Mouse (Mus musculus): Measurements from ENCODE around the gene P2rx1. TPM values are rescaled to one million over a fixed set of nuclear protein-coding genes. Genes with fewer than 3 reads are reported as not detected.
A peak's percentile ranks its signal among the peaks of the same experiment; 100 is the strongest.

P2rx1 gene
- polyA plus RNA-seq, 1 experiment from 2014 or later, result 0.29 TPM

GRCm38 (mm10) chr11:73024236-73024904 lies 25.5 kb downstream of the P2rx1 start:
- no peaks in the 10 kb centered on the region for H3K9me3 ChIP-seq (ENCODE audit: control insufficient read depth, low read length)
- H3K4me2 ChIP-seq (ENCODE audit: low read depth, low read length), result no peak overlapping the region
- H3K9ac ChIP-seq (replicated peaks; ENCODE audit: low read depth, low read length), result 0 out of 2 replicates have a peak overlapping the region, but pooled peaks have one; percentile 16
- H3K4me1 ChIP-seq (ENCODE audit: control insufficient read depth, insufficient read depth, low read length), result peaks cover 8% of the 10 kb centered on the region; the same call in 1 of the 2 replicates
- ATAC-seq (ENCODE audit: low read depth), result no peak
- no peak overlapping the region for H3K4me3 ChIP-seq (ENCODE audit: low read depth, low read length)
- 72% methylated on average over 7 of the region's 7 CpGs for WGBS
- H3K27me3 ChIP-seq (ENCODE audit: control insufficient read depth, insufficient read depth, low read length), result 0 out of 2 replicates have a peak, but pooled peaks cover 4% of the 10 kb centered on the region
- no peaks in the 10 kb centered on the region; the same call in 1 of the 2 replicates for H3K36me3 ChIP-seq (ENCODE audit: control insufficient read depth, insufficient read depth, low read length)
- H3K27ac ChIP-seq (ENCODE audit: low read depth, low read length), result no peak overlapping the region

GRCm38 (mm10) chr11:73026961-73027360 lies 28.1 kb downstream of the P2rx1 start:
- 55% methylated on average over 8 of the region's 8 CpGs for WGBS
- Histone ChIP-seq H3K27me3 (ENCODE audit: control insufficient read depth, insufficient read depth, low read length) (no peaks in the 10 kb centered on the region), H3K4me1 (ENCODE audit: control insufficient read depth, insufficient read depth, low read length) (peaks cover 4% of the 10 kb centered on the region; the same call in 1 of the 2 replicates), H3K27ac (ENCODE audit: low read depth, low read length) (no peak overlapping the region), H3K4me3 (ENCODE audit: low read depth, low read length) (no peak overlapping the region), H3K9ac (replicated peaks; ENCODE audit: low read depth, low read length) (no peak overlapping the region), H3K9me3 (ENCODE audit: control insufficient read depth, low read length) (no peaks in the 10 kb centered on the region), H3K4me2 (ENCODE audit: low read depth, low read length) (no peak overlapping the region), H3K36me3 (ENCODE audit: control insufficient read depth, insufficient read depth, low read length) (no peaks in the 10 kb centered on the region; the same call in 1 of the 2 replicates)
- no peak for ATAC-seq (ENCODE audit: low read depth)

- H3K27me3 ChIP-seq (ENCODE audit: control insufficient read depth, insufficient read depth, low read length), result no peaks in the 10 kb centered on the region
- H3K9ac ChIP-seq (replicated peaks; ENCODE audit: low read depth, low read length), result peak overlapping the region; percentile 51
- H3K4me3 ChIP-seq (ENCODE audit: low read depth, low read length), result peak overlapping the region; percentile 29
- peak overlapping the region; percentile 54 for H3K4me2 ChIP-seq (ENCODE audit: low read depth, low read length)
- peaks cover 4% of the 10 kb centered on the region; the same call in 1 of the 2 replicates for H3K4me1 ChIP-seq (ENCODE audit: control insufficient read depth, insufficient read depth, low read length)
- H3K27ac ChIP-seq (ENCODE audit: low read depth, low read length), result peak overlapping the region; percentile 77
- peak; percentile 96 for ATAC-seq (ENCODE audit: low read depth)
- no peaks in the 10 kb centered on the region for H3K9me3 ChIP-seq (ENCODE audit: control insufficient read depth, low read length)
- WGBS, result 27% methylated on average over 20 of the region's 20 CpGs
- no peaks in the 10 kb centered on the region; the same call in 1 of the 2 replicates for H3K36me3 ChIP-seq (ENCODE audit: control insufficient read depth, insufficient read depth, low read length)
Measured at GRCm38 (mm10) chr11:73030821-73031498, 32.1 kb downstream of the P2rx1 start.

- Histone ChIP-seq H3K4me1 (ENCODE audit: control insufficient read depth, insufficient read depth, low read length) (peaks cover 4% of the 10 kb centered on the region; the same call in 1 of the 2 replicates), H3K9me3 (ENCODE audit: control insufficient read depth, low read length) (no peaks in the 10 kb centered on the region), H3K27ac (ENCODE audit: low read depth, low read length) (peak overlapping the region; percentile 77), H3K36me3 (ENCODE audit: control insufficient read depth, insufficient read depth, low read length) (no peaks in the 10 kb centered on the region; the same call in 1 of the 2 replicates), H3K9ac (replicated peaks; ENCODE audit: low read depth, low read length) (peak overlapping the region; percentile 51; the same call in 1 of the 2 replicates), H3K27me3 (ENCODE audit: control insufficient read depth, insufficient read depth, low read length) (no peaks in the 10 kb centered on the region), H3K4me2 (ENCODE audit: low read depth, low read length) (peak overlapping the region; percentile 54), H3K4me3 (ENCODE audit: low read depth, low read length) (no peak overlapping the region)
- ATAC-seq (ENCODE audit: low read depth), result peak; percentile 31; the same call in 1 of the 2 replicates
- 39% methylated on average over 5 of the region's 5 CpGs for WGBS
Measured at GRCm38 (mm10) chr11:73031536-73031935, 32.6 kb downstream of the P2rx1 start.

- ATAC-seq (ENCODE audit: low read depth), result no peak
- Histone ChIP-seq H3K9me3 (ENCODE audit: control insufficient read depth, low read length) (no peaks in the 10 kb centered on the region), H3K9ac (replicated peaks; ENCODE audit: low read depth, low read length) (no peak overlapping the region), H3K27me3 (ENCODE audit: control insufficient read depth, insufficient read depth, low read length) (no peaks in the 10 kb centered on the region), H3K4me3 (ENCODE audit: low read depth, low read length) (no peak overlapping the region), H3K4me2 (ENCODE audit: low read depth, low read length) (no peak overlapping the region), H3K4me1 (ENCODE audit: control insufficient read depth, insufficient read depth, low read length) (peaks cover 3% of the 10 kb centered on the region; the same call in 1 of the 2 replicates), H3K27ac (ENCODE audit: low read depth, low read length) (no peak overlapping the region), H3K36me3 (ENCODE audit: control insufficient read depth, insufficient read depth, low read length) (peaks cover 18% of the 10 kb centered on the region)
- 81% methylated on average over 7 of the region's 7 CpGs for WGBS
Measured at GRCm38 (mm10) chr11:73036077-73036476, 37.2 kb downstream of the P2rx1 start.

- Histone ChIP-seq H3K36me3 (ENCODE audit: control insufficient read depth, insufficient read depth, low read length) (peaks cover 18% of the 10 kb centered on the region), H3K27ac (ENCODE audit: low read depth, low read length) (no peak overlapping the region), H3K27me3 (ENCODE audit: control insufficient read depth, insufficient read depth, low read length) (no peaks in the 10 kb centered on the region), H3K9ac (replicated peaks; ENCODE audit: low read depth, low read length) (no peak overlapping the region), H3K4me3 (ENCODE audit: low read depth, low read length) (no peak overlapping the region), H3K4me1 (ENCODE audit: control insufficient read depth, insufficient read depth, low read length) (no peaks in the 10 kb centered on the region), H3K9me3 (ENCODE audit: control insufficient read depth, low read length) (no peaks in the 10 kb centered on the region), H3K4me2 (ENCODE audit: low read depth, low read length) (no peak overlapping the region)
- ATAC-seq (ENCODE audit: low read depth), result no peak
- 29% methylated on average over 6 of the region's 6 CpGs for WGBS
Measured at GRCm38 (mm10) chr11:73036889-73037288, 38.0 kb downstream of the P2rx1 start.

- peaks cover 18% of the 10 kb centered on the region for H3K36me3 ChIP-seq (ENCODE audit: control insufficient read depth, insufficient read depth, low read length)
- WGBS, result 100% methylated on average over 3 of the region's 3 CpGs
- no peaks in the 10 kb centered on the region for H3K4me1 ChIP-seq (ENCODE audit: control insufficient read depth, insufficient read depth, low read length)
- no peak overlapping the region for H3K4me2 ChIP-seq (ENCODE audit: low read depth, low read length)
- no peaks in the 10 kb centered on the region for H3K9me3 ChIP-seq (ENCODE audit: control insufficient read depth, low read length)
- no peak for ATAC-seq (ENCODE audit: low read depth)
- H3K9ac ChIP-seq (replicated peaks; ENCODE audit: low read depth, low read length), result no peak overlapping the region
- H3K27me3 ChIP-seq (ENCODE audit: control insufficient read depth, insufficient read depth, low read length), result no peaks in the 10 kb centered on the region
- H3K27ac ChIP-seq (ENCODE audit: low read depth, low read length), result no peak overlapping the region
- no peak overlapping the region for H3K4me3 ChIP-seq (ENCODE audit: low read depth, low read length)
Measured at GRCm38 (mm10) chr11:73037691-73038090, 38.8 kb downstream of the P2rx1 start.

- 67% methylated on average over 9 of the region's 9 CpGs for WGBS
- peak; percentile 67; the same call in 1 of the 2 replicates for ATAC-seq (ENCODE audit: low read depth)
- Histone ChIP-seq H3K9me3 (ENCODE audit: control insufficient read depth, low read length) (no peaks in the 10 kb centered on the region), H3K4me2 (ENCODE audit: low read depth, low read length) (no peak overlapping the region), H3K27me3 (ENCODE audit: control insufficient read depth, insufficient read depth, low read length) (no peaks in the 10 kb centered on the region), H3K4me1 (ENCODE audit: control insufficient read depth, insufficient read depth, low read length) (no peaks in the 10 kb centered on the region), H3K4me3 (ENCODE audit: low read depth, low read length) (no peak overlapping the region), H3K27ac (ENCODE audit: low read depth, low read length) (no peak overlapping the region), H3K9ac (replicated peaks; ENCODE audit: low read depth, low read length) (no peak overlapping the region), H3K36me3 (ENCODE audit: control insufficient read depth, insufficient read depth, low read length) (peaks cover 18% of the 10 kb centered on the region)
Measured at GRCm38 (mm10) chr11:73039102-73039799, 40.3 kb downstream of the P2rx1 start.

All from neural tube, embryonic 14.5 days (tissue).